Mouse (Mus musculus) forebrain, embryonic 12.5 days (tissue): Measurements from ENCODE around the gene Gm6871. TPM values are rescaled to one million over a fixed set of nuclear protein-coding genes. Genes with fewer than 3 reads are reported as not detected.
"Not testable (repeated sequence)": the region's sequence is repeated elsewhere in the genome, so short reads cannot be mapped to it uniquely, and the experiment has no call there.

Experiments used
- ATAC-seq: fragments of 200-750 bp; cut with Nextera tagmentation; 2 replicates; pipeline ENCODE4 v1.8.0; 2017; ENCODE audit warnings: moderate TSS enrichment; ENCODE audit not compliant: low FRiP score
- H3K27ac ChIP-seq: fragments of 300-500 bp; sonication (generic); 2 replicates; pipeline ENCODE4 v1.5.1; 2016; ENCODE audit warnings: mild to moderate bottlenecking
- H3K27me3 ChIP-seq: fragments of 300-500 bp; sonication (generic); 2 replicates; pipeline ENCODE4 v1.6.1; 2016; ENCODE audit warnings: mild to moderate bottlenecking
- H3K36me3 ChIP-seq: fragments of 300-500 bp; sonication (generic); replicated peaks from 2 replicates; pipeline ENCODE4 v1.6.1; 2016; ENCODE audit warnings: mild to moderate bottlenecking
- H3K4me1 ChIP-seq: fragments of 300-500 bp; sonication (generic); 2 replicates; pipeline ENCODE4 v1.6.1; 2016
- H3K4me2 ChIP-seq: fragments of 300-500 bp; sonication (generic); 2 replicates; pipeline ENCODE4 v1.6.1; 2016; ENCODE audit warnings: mild to moderate bottlenecking, moderate library complexity
- H3K4me3 ChIP-seq: fragments of 300-500 bp; sonication (generic); replicated peaks from 2 replicates; pipeline ENCODE4 v1.5.1; 2016; ENCODE audit warnings: mild to moderate bottlenecking
- H3K9ac ChIP-seq: fragments of 300-500 bp; sonication (generic); 2 replicates; pipeline ENCODE4 v1.6.1; 2016; ENCODE audit warnings: mild to moderate bottlenecking
- H3K9me3 ChIP-seq: fragments of 300-500 bp; sonication (generic); 2 replicates; pipeline ENCODE4 v1.6.1; 2016
- WGBS: fragments of 180-500 bp; shearing (Covaris S2); methylation state at CpG from one replicate; pipeline ENCODE4 v1.1.7; 2016; 5-methylcytosine and 5-hydroxymethylcytosine counted together
- polyA plus RNA-seq: library from polyadenylated mRNA; unstranded; fragments of >200 nt; fragmentation: Nextera tagmentation; extraction: Ambion mirVana; gene quantifications from 2 replicates; pipeline ENCODE4 v1.2.1, GENCODE M21; 2016

Gene Gm6871
- not detected in 2 replicates for polyA plus RNA-seq

- WGBS = 77% methylated on average over 6 of the region's 6 CpGs
- ATAC-seq, H3K27me3 ChIP-seq: not testable (repeated sequence)
These were observed at the start of gene Gm6871 for GRCm38 (mm10) chr7:41573562-41573961. Gene Gm6871, minus strand, starts transcription at chr7:41573662.

DNA sequence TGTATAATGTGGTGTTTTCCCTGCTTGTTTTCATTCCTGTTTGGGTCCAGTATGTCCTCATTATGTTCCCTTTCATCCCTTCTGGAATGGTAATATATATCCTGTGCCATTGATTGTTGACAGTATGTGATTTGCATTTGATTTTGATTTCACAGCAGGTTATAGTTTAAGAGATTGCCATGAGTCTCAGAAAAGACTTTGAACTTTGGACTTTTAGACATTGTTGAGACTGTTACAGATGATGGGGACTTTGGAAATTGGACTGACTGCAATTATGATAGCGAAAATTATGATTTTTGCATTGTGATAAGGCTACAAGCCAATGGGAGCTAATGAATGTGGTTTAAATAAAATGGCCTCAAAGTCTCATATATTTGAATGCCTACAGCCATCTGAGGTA lies 42.8 kb upstream of the Gm6871 start:
- not testable (repeated sequence) for H3K4me3 ChIP-seq, H3K9me3 ChIP-seq, ATAC-seq, H3K4me2 ChIP-seq, H3K4me1 ChIP-seq, H3K9ac ChIP-seq, H3K27ac ChIP-seq, H3K27me3 ChIP-seq
- H3K36me3 ChIP-seq = peaks cover 37% of the 10 kb centered on the region
- WGBS = 92% methylated on average over 1 of the region's 1 CpGs

More at GRCm38 (mm10) chr7:41573562-41573961, at the start of gene Gm6871:
- H3K9me3 ChIP-seq = peaks cover 12% of the 10 kb centered on the region
- not testable (repeated sequence) for H3K9ac ChIP-seq, H3K27ac ChIP-seq, H3K36me3 ChIP-seq, H3K4me3 ChIP-seq, H3K4me1 ChIP-seq, H3K4me2 ChIP-seq

GRCm38 (mm10) chr7:41611654-41612053 lies 38.2 kb upstream of the Gm6871 start:
- Histone ChIP-seq H3K27me3 (no peaks in the 10 kb centered on the region), H3K36me3 (peaks cover 37% of the 10 kb centered on the region), H3K4me2 (no peak overlapping the region), H3K4me1 (no peaks in the 10 kb centered on the region), H3K9ac (no peak overlapping the region), H3K9me3 (no peaks in the 10 kb centered on the region), H3K27ac (no peak overlapping the region), H3K4me3 (no peak overlapping the region)
- no peak for ATAC-seq
- WGBS = 83% methylated on average over 3 of the region's 3 CpGs

DNA sequence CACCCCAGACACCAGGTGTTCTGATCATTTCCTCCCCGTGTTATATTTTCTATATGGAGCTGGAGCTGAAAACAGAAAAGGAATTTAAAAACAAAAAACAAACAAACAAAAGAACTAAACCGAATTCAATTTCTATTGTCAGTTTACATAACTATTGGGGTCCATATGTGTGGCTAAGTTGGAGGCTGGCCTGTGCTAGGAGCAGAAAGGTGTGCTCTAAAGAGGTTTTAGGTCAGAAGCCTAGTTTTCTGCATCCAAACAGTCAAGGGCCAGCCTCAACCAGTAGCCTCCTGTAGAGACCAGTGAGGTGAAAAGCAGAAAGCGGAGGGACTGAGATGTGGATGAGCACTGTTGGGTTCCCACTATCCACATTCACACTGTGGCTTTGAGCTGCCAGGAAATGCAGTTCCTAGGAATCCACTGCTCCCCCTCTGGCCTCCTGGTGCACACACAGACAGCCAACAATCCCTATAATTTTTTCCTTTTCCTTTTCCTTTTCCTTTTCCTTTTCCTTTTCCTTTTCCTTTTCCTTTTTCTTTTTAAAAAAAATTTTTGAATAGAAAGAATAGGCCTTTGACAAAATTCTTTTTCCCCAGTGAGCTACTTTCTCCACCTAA lies 26.6 kb upstream of the Gm6871 start:
- no peak overlapping the region for H3K27ac ChIP-seq
- peak overlapping the region; percentile 60 for H3K9ac ChIP-seq
- peaks cover 6% of the 10 kb centered on the region for H3K4me1 ChIP-seq
- WGBS = 22% methylated on average over 3 of the region's 3 CpGs
- H3K27me3 ChIP-seq = no peaks in the 10 kb centered on the region
- ATAC-seq = no peak
- peaks cover 9% of the 10 kb centered on the region for H3K36me3 ChIP-seq
- H3K9me3 ChIP-seq = no peaks in the 10 kb centered on the region
- H3K4me3 ChIP-seq = peak overlapping the region; percentile 60
- peak overlapping the region; percentile 71 for H3K4me2 ChIP-seq

DNA sequence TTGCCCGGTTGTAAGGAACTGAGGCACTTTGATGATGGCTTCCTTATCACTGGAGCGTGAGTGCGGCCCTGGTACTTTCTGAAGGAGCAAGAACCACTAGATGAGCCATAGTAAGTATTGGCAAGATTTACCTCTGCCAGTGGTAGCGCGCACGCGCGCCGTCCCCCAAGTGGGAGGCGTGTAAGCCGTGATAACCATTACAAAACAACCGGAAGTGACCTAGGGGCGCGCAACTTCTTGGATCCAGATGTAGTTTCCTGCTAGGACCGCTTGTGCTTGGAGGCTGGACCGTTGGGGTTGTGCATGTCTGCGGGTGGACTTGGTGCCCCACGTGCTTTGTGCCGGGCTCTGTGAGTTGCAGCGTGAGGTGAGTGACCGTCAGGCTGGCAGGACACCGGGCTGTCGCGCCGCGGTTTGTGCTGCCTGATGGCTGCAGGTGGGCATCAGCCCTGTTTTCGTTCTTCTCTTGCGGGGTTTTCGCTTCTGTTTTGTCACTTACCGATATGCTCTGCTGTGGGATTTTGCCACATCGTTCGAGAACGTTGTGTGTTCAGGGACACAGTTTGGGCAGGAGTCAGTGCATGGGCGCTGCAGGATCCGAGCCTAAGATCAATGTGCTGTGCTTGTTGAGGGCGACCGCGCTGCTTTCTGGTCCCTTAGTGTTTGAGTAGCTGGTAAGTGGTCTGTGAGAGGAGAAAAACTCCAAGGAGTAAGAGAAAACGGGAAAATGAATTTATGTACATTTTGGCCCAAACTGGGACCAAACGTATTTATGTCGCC lies 25.8 kb upstream of the Gm6871 start, which contains the start of gene 2610021A01Rik:
Gene 2610021A01Rik (plus strand): TSS at position 197 of the 780 bp plus-strand sequence.
- under 1% methylated on average over 41 of the region's 41 CpGs for WGBS
- Histone ChIP-seq H3K36me3 (peaks cover 5% of the 10 kb centered on the region; the same call in 1 of the 2 replicates), H3K4me3 (peak within 1 kb of the TSS; percentile 60), H3K9ac (peak within 1 kb of the TSS; percentile 60), H3K27me3 (no peaks in the 10 kb centered on the region), H3K27ac (0 out of 2 replicates have a peak within 1 kb of the TSS, but pooled peaks have one; percentile 42), H3K9me3 (no peaks in the 10 kb centered on the region), H3K4me1 (peaks cover 6% of the 10 kb centered on the region), H3K4me2 (peak within 1 kb of the TSS; percentile 71)
- peak; percentile 98 for ATAC-seq

GRCm38 (mm10) chr7:41598615-41599014 lies 25.2 kb upstream of the Gm6871 start:
- Histone ChIP-seq H3K4me1 (peaks cover 6% of the 10 kb centered on the region), H3K4me3 (peak overlapping the region; percentile 60), H3K27me3 (no peaks in the 10 kb centered on the region), H3K4me2 (peak overlapping the region; percentile 71), H3K9me3 (no peaks in the 10 kb centered on the region), H3K27ac (0 out of 2 replicates have a peak overlapping the region, but pooled peaks have one; percentile 42), H3K36me3 (peaks cover 5% of the 10 kb centered on the region; the same call in 1 of the 2 replicates), H3K9ac (peak overlapping the region; percentile 60; the same call in 1 of the 2 replicates)
- peak; percentile 41 for ATAC-seq
- WGBS = 57% methylated on average over 5 of the region's 5 CpGs

GRCm38 (mm10) chr7:41587831-41588230 lies 14.4 kb upstream of the Gm6871 start:
- not testable (repeated sequence) for H3K9ac ChIP-seq, ATAC-seq

DNA sequence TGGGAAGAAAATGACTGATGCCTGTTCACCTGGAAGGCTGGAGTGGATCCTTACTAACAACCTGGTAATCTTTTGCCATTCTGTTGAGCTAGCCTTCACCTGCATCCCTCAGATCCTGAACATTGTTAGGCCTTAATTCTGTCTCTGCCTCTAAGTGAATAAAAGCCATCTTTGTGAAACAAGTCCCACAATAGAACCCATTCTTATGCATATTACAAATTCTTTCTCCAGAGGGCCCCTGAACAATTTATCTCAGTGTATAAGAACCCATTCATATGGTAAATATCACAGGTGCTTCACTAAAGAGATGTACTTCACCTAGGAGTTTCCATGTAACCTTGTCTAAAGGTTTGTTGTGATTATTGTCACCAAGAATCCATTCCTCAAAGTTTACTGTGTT lies 8.6 kb upstream of the Gm6871 start:
- H3K4me1 ChIP-seq = no peaks in the 10 kb centered on the region
- ATAC-seq = no peak
- no peak overlapping the region for H3K4me3 ChIP-seq
- H3K9me3 ChIP-seq = peaks cover 12% of the 10 kb centered on the region; the same call in 1 of the 2 replicates
- H3K27ac ChIP-seq = no peak overlapping the region
- H3K4me2 ChIP-seq = no peak overlapping the region
- H3K27me3 ChIP-seq = no peaks in the 10 kb centered on the region
- no peak overlapping the region for H3K9ac ChIP-seq
- no peaks in the 10 kb centered on the region for H3K36me3 ChIP-seq

More at GRCm38 (mm10) chr7:41587831-41588230, 14.4 kb upstream of the Gm6871 start:
- not testable (repeated sequence) for H3K36me3 ChIP-seq, H3K4me1 ChIP-seq, H3K4me3 ChIP-seq, H3K27ac ChIP-seq, H3K27me3 ChIP-seq, H3K4me2 ChIP-seq
- H3K9me3 ChIP-seq = peaks cover 12% of the 10 kb centered on the region; the same call in 1 of the 2 replicates

DNA sequence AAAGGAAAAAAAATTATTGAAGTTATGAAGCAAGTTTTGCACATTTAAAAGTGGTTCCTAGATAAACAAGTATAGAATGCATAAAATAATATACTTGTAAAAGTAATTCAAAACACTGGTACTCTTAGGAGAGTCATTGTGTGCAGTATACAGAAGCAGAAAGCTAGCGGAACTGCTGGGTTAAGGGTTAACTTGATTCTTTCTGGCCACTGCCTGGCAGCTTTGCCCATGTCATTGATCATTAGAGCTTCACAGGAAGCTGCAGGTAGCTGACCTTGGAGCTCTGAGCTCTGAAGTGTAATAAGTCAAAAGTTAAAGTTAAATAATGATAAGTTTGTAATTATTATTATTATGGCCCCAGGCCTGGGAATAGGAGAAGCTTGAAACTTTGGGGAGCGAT lies 4.5 kb upstream of the Gm6871 start:
- Histone ChIP-seq H3K4me3 (no peak overlapping the region), H3K36me3 (no peaks in the 10 kb centered on the region), H3K4me1 (no peaks in the 10 kb centered on the region), H3K27me3 (no peaks in the 10 kb centered on the region), H3K27ac (no peak overlapping the region), H3K9ac (no peak overlapping the region), H3K9me3 (peaks cover 8% of the 10 kb centered on the region), H3K4me2 (no peak overlapping the region)
- ATAC-seq = no peak
- WGBS = 92% methylated on average over 2 of the region's 2 CpGs

DNA sequence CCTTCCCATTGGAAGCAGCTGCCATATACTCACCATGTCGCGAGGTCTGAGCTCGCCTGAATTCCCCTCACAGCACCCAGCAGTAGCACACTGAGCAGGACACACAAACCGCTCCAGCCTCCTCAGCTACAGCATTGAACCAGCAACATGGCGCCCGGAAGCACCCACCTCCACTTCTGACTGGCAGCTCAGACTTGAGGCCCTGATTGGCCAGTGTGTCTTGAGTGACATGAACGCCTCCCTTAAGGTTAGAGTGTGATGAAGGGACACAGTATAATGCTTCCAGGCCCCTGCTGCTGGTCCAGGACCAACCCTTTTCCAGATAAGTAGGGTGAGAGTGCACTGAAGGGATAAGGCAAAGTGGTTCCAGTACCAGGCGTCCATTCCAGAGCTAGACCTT lies 12.8 kb downstream of the Gm6871 start:
- no peak for ATAC-seq
- Histone ChIP-seq H3K36me3 (no peaks in the 10 kb centered on the region), H3K4me3 (no peak overlapping the region), H3K4me1 (no peaks in the 10 kb centered on the region), H3K9ac (no peak overlapping the region), H3K4me2 (no peak overlapping the region), H3K27me3 (no peaks in the 10 kb centered on the region), H3K27ac (no peak overlapping the region), H3K9me3 (peaks cover 20% of the 10 kb centered on the region)
- 80% methylated on average over 8 of the region's 8 CpGs for WGBS

DNA sequence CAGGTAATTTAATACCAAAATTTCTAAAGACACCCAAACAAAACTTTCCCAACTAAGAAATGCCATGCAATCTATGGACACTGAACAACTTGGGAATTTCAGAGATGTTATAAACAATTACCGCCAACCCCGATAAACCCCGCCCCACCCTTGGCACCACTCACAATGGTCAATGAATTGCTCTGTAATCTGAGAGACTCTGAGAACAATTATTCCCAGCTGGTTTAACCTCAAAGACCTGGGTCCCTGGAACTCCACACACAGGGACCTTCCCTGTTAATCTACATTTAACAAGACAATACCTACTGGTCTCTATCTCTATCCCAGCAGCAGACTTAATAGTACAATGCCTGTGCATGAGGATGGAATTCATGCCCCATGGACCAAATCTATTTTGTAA lies 60.8 kb downstream of the Gm6871 start:
- H3K9me3 ChIP-seq = peaks cover 9% of the 10 kb centered on the region; the same call in 1 of the 2 replicates
- H3K4me1 ChIP-seq = no peaks in the 10 kb centered on the region
- no peak for ATAC-seq
- no peaks in the 10 kb centered on the region for H3K27me3 ChIP-seq
- H3K4me2 ChIP-seq = no peak overlapping the region
- WGBS = 85% methylated on average over 3 of the region's 3 CpGs
- no peak overlapping the region for H3K9ac ChIP-seq
- H3K27ac ChIP-seq = no peak overlapping the region
- H3K36me3 ChIP-seq = no peaks in the 10 kb centered on the region
- no peak overlapping the region for H3K4me3 ChIP-seq

DNA sequence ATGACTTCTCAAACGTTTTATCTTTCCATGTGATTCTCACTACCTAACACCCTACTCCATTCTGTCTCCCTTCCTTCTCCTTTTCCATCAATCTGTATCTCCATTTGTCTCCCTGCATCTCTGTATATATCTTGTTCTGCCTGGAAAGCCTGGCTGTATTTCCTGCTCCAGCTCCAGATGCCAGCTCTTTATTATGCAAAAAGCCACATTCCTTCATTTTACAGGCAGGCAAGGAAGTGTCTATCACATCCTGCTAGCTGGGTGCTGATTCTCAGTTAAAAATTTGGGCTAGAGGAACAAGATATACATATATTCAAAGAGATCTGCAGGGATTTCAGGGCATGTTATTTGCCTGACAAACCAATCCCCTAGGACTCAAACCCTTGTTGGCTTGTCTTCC lies 61.3 kb downstream of the Gm6871 start:
- no peak overlapping the region for H3K9ac ChIP-seq
- ATAC-seq = no peak
- H3K4me3 ChIP-seq = no peak overlapping the region
- H3K27ac ChIP-seq = no peak overlapping the region
- no peaks in the 10 kb centered on the region for H3K4me1 ChIP-seq
- H3K9me3 ChIP-seq = peaks cover 12% of the 10 kb centered on the region; the same call in 1 of the 2 replicates
- H3K27me3 ChIP-seq = no peaks in the 10 kb centered on the region
- H3K4me2 ChIP-seq = no peak overlapping the region
- 32% methylated on average over 1 of the region's 1 CpGs for WGBS
- no peaks in the 10 kb centered on the region for H3K36me3 ChIP-seq
